Mouse (Mus musculus): ENCODE measurements around the gene Cdv3.

Cdv3 gene

DNA sequence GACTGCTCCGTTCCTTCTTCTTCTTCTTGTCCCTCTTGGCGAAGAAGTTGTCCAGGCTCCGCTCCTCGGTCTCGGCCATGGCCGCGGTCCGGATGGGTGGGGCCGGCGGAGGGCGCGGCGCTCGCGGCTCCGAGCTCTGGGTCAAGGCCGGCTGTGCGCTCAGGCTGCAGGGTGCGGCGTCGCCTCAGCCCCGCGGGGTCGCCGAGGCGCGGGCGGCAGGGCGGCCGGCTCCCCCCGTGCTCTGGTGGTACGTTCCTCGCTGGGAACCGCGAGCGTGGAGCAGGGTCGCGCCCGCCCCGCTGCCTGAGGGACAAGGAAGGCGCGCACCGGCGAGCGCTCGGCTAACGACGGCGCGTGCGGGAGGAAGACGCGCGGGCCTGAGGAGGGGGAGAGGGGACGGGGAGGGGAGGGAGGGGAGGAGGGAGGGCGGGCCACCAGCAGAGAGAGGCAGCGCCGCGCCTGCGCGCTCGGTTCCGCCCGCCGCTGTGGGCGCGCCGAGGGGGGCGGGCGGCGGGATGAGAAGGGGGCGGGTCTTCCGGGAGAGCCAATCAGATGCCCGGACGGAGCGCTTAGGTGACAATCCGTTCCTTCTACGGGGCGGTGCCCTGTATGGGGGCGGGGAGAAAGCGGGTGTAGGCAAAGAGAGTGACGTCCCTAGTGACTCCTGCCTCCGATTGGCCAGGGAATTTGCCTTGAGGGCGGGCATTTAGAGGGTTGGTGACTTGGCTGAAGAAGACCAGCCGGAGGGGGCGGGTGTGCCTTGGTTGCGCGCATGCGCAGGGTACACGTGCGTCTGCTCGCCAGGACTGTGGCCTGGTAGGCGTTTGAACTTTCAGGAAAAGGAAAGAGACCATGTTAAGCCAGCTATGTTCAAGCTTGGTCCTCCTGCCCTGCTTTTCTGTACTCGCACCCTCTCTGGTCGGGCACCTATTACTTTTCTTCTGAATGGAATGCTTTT lies at the start of gene Cdv3:
Gene Cdv3 (minus strand): TSS at position 551 of the 958 bp plus-strand sequence.
- peak; percentile 98 to 99 for DNase-seq

DNA sequence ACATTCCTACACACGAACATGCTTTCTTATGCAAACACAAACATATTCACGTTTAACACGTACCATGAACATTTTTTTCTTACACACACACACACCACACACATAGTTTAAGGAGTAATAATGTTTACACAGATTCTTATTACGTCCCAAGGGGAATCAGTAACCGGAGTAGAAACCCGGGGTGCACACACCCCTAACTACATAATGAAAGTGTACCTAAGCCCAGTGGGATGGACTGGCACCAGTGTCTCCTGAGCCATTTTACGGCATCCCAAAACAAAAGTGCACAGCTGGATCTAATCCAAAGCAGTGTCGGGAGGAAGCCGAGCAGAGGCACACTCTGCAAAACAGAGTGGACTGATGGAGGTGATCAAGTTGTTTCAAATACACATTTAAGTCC lies 47.8 kb upstream of the Cdv3 start:
- no peak for DNase-seq

- no peak for DNase-seq
Observed at GRCm38 (mm10) chr9:103409119-103409518, 43.5 kb upstream of the Cdv3 start.

DNA sequence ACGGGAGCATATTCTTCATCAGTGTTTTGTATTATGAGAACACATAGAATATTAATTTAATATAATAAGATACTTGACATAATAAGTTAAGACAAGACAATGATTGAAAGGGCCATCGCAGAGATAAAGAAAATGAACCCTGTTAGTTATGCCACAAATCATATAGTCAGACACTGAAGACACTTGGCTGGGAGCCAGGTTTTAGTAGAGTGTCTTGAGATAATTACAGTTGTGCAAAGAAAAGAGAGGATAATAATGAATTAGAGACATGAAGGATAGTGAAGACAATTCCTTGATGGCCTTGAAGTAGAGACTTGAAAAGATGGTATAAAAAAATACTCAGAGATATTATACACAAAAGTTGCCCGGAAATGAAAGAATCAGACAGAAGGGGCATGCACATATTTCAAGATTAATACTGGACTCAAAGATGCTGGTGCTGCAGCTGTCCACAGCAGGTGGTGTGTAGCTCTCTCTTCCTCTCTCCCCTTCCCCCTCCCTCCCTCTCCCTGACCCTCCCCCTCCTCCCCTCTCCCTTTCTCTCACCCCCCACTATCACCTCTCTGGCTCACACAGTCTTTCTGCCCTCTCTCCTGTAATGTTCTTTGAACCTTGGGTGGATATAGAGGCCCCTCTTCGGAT lies 42.6 kb upstream of the Cdv3 start:
- DNase-seq: no peak

DNA sequence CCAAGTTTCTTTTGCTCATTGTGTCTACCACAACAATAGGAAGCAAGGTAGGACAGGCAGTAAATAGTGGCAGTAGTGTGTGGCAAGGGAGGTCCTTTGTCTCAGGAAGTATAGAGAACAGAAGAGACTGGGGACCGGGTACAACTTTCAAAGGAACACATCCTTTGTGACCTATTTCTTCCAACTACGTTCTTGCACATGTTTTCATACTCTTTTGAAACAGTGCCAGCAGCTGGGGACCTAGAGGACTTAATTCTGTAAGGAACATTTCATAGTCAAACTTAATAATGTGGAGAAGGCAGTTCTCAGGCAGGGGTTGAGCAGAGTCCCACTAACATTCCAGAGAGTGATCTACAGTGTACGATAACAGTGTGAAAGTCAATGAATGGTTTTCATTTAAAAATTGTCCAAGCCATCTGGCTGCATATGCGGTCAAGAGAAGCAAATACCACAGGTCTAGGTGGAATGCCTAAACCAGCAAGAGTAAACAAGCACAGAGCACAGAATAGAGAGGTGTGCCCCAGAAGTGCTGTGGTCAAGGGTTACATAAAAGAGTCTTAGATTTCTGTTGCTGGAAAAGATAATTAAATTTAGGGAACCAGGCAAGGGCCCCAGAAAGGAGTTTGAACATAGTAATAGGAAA lies 37.8 kb upstream of the Cdv3 start:
- no peak for DNase-seq

GRCm38 (mm10) chr9:103398509-103399157 lies 33.0 kb upstream of the Cdv3 start:
- DNase-seq: no peak

- no peak for DNase-seq
Observed at GRCm38 (mm10) chr9:103393256-103393655, 27.6 kb upstream of the Cdv3 start.

- no peak for DNase-seq
Observed at GRCm38 (mm10) chr9:103391796-103392372, 26.2 kb upstream of the Cdv3 start.

DNA sequence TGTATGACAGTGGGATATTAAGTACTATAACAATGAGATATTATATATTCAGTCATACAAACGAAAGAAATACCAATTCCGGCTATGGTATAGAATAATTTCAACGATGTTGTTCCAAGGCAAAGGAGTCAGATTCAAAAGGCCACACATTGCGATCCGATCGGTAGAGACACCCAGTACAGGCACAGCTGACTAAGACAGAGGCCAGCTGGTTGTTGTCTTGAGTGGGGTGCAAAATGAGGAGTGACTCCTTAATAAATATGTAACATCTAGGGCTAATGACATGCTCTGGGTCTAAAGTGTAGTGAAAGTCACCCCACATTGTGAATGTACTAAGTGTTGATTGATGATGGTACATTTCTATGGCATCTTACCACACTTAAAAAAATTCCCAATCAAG lies 23.6 kb upstream of the Cdv3 start:
- DNase-seq: no peak

DNA sequence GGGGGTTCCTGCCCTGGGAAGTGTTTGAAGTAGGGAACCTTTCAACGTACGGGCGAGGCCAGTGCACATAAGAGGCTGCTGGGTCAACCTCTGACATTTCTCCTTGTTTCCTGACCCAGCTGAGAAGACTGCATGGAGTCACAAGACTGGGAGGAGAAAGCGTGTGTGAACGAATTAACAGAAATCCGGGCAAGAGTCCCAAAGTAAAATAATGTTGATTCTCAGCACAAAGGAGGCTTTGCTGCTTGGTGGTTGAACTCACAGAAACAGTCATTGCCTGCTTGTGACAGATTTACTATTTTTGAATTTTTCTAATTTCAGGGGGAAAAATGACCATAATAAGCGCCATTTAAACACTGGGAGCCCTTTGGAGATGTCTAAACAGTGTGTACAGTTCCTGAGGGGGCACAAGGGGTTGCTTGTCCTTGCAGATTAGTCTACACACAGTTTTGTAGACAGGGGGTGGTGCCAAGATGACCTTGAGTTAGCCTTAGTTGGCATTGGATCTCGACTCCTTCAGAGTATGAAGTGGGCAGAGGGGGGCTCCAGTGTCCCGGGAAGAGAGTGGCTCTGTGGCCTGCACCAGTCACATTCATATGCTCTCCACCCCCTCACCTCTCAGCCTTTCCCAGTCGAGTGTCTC lies 21.5 kb upstream of the Cdv3 start:
- DNase-seq: no peak

- DNase-seq: no peak
Observed at GRCm38 (mm10) chr9:103386573-103386972, 20.9 kb upstream of the Cdv3 start.

DNA sequence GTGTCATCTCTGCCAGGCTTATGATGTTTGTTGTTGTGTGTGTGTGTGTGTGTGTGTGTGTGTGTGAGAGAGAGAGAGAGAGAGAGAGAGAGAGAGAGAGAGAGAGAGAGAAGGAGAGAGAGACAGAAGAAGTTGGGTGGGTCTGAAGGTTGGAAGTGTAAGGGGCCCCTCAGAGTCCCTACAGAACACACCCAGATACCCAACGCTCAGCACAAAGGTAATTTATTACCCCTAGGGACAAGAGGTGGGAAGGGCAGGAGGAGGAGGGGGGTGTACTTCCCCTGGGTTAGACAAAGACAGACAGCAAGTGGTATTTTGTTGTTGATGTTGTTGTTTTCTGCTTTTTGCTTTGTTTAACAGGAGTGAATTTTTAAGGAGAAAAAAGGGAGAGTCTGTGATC lies 20.0 kb upstream of the Cdv3 start:
- DNase-seq: no peak

DNA sequence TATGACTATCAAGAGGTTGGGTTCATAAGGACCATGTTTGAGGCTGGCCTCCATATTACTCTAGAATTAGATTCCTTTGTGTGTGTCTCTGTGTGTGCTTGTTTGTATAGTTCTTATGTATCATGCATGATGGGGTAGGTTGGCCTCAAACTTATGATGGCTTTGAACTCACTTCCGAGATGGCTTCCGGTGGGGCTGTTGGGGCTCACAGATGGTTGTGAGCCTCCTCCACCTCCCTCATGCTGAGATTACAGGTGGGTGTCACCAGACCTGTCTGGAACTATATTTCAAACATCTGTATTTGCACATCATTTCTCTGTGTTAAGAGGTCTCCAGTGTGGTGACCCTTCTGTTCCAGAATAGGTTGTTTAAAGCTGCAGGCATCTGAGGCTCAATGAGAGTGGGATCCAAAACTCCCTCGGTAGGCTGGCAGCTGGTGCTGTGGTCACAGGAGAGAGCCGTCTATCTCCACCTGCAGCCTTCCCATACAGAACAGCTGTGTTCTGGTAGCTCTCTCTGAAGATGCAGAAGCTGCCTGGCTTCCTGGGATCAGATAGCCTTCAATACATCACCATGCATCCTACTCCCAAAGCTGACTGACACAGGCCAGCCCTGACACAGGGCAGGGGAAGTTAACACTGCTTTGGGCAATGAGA lies 18.6 kb upstream of the Cdv3 start:
- no peak for DNase-seq

GRCm38 (mm10) chr9:103383576-103383975 lies 17.9 kb upstream of the Cdv3 start:
- no peak for DNase-seq

GRCm38 (mm10) chr9:103382989-103383388 lies 17.3 kb upstream of the Cdv3 start:
- no peak for DNase-seq

- DNase-seq: no peak
Observed at GRCm38 (mm10) chr9:103380566-103380965, 14.9 kb upstream of the Cdv3 start.

DNA sequence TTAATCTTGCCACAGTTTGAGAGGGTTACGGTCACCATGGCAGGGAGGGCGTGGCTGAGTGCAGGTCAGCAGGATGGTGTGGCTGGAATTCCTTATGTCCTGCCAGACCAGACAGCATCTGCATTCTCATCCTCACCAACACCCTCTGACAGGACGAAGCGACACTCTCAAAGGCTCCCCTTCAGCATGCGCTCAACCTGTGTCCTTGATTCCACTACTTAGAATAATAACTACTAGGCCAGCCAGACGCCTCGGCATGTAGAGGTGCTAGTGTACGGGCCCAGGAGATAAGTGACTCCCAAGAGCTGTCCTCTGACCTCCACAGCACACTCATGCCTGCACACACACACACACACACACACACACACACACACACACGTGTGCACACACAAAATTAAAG lies 13.6 kb upstream of the Cdv3 start:
- no peak for DNase-seq

GRCm38 (mm10) chr9:103378686-103379085 lies 13.0 kb upstream of the Cdv3 start:
- peak; percentile 19 to 32 for DNase-seq

GRCm38 (mm10) chr9:103376346-103377320 lies 11.0 kb upstream of the Cdv3 start:
- no peak for DNase-seq

- no peak for DNase-seq
Observed at GRCm38 (mm10) chr9:103372271-103373010, 6.8 kb upstream of the Cdv3 start.

Measured in cerebellum, postnatal 36 days (tissue).